Mouse (Mus musculus): ENCODE data around the gene Fubp3. TPM values are rescaled to one million over a fixed set of nuclear protein-coding genes. Genes with fewer than 3 reads are reported as not detected.

Gene Fubp3
- total RNA-seq, 2 experiments from 2014 or later, result 28.1 to 29.4 TPM

DNA sequence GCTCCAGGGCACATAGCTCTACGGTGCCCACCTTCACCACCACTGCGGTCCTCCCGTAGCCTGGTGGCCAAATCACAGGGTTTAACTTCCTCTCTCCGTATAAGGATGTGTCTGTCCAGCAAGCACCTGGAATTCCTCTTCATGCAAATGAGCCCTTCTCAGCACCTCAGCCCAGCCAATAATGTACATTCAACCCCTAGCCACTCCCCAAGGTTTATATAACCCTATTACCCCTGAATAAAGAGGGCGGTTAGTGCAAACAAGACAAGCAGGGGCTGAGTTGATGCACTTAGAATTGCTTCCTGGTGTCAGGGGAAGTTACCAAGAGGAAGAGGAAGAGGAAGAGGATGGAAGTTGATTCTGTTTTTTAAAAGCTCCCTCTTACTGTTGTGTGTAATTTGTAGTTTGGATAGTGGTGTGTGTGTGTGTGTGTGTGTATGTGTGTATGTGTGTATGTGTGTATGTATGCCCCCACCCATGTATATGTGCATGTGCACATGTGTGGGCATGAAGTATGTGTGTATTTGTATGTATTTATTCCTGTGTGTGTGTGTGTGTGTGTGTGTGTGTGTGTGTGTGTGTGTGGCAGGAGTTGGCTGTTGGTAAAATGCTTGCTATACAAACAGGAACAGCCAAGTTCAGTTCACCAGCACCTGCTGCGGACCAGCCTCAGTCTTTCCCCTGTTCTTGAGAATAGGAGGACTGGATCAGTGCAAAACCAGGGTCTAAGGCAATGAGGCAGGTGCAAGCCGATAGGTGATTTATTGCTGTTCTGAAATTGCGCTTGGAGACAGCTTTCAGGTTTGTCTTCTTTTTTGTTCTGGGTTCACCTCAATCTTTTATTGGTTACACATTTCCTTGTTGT is 90.7 kb downstream of the Fubp3 start:
- no peak for ATAC-seq (replicated peaks; ENCODE audit: poor library complexity)

DNA sequence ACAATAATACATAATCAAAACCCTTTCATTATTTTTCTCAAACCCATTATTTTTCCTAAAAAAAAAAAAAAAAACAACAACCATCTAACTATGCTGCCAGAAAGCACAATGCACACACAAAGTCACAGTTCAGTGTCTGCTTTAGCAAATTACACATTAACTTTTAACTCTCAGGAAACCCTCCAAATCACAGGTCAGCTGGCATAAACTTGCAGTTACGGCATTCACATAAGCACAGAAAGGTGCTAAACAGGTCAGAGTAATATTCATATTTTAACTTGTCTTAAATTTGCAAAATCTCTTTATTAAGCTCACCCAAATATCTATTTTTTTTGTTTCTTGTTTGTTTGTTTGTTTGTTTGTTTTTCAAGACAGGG is 91.3 kb downstream of the Fubp3 start:
- ATAC-seq (replicated peaks; ENCODE audit: poor library complexity), result no peak

Other genes with a start within 250 kb of the Fubp3 start
- gene Ass1, start 102.4 kb upstream of the Fubp3 start, total RNA-seq (2015), result 78.4 and 100 TPM in 2 replicates
- 118 and 127 TPM in 2 replicates for gene Ass1, start 102.4 kb upstream of the Fubp3 start, total RNA-seq (2017)
- gene Prdm12, start 67.4 kb downstream of the Fubp3 start, total RNA-seq (2015), result not detected in 2 replicates
- not detected in 2 replicates for gene Prdm12, start 67.4 kb downstream of the Fubp3 start, total RNA-seq (2017)
- 46.7 and 48.2 TPM in 2 replicates for gene Exosc2, start 98.1 kb downstream of the Fubp3 start, total RNA-seq (2015)
- 74.1 and 74.6 TPM in 2 replicates for gene Exosc2, start 98.1 kb downstream of the Fubp3 start, total RNA-seq (2017)
- gene Abl1, start 115.7 kb downstream of the Fubp3 start, total RNA-seq (2015), result 25.1 and 32.6 TPM in 2 replicates
- 20.0 and 24.3 TPM in 2 replicates for gene Abl1, start 115.7 kb downstream of the Fubp3 start, total RNA-seq (2017)
- gene Qrfp, start 237.9 kb downstream of the Fubp3 start, total RNA-seq (2015), result not detected in 2 replicates
- not detected in 2 replicates for gene Qrfp, start 237.9 kb downstream of the Fubp3 start, total RNA-seq (2017)

Measured in megakaryocyte progenitor cell, adult 5-6 weeks (primary cell).